Mouse (Mus musculus) kidney, postnatal 14 days (tissue): ENCODE measurements around the gene Adam12.

Source experiments
- DNase-seq: peaks from one replicate; pipeline ENCODE4 v3.0.0; 2022; ENCODE audit warnings: mixed read lengths

Gene Adam12

GRCm38 (mm10) chr7:133990930-133991329, 241.0 kb downstream of the Adam12 start:
- DNase-seq: no peak

GRCm38 (mm10) chr7:133988356-133988755, 243.6 kb downstream of the Adam12 start:
- DNase-seq: peak; percentile 57

GRCm38 (mm10) chr7:133986201-133986600, 245.7 kb downstream of the Adam12 start:
- no peak for DNase-seq

DNA sequence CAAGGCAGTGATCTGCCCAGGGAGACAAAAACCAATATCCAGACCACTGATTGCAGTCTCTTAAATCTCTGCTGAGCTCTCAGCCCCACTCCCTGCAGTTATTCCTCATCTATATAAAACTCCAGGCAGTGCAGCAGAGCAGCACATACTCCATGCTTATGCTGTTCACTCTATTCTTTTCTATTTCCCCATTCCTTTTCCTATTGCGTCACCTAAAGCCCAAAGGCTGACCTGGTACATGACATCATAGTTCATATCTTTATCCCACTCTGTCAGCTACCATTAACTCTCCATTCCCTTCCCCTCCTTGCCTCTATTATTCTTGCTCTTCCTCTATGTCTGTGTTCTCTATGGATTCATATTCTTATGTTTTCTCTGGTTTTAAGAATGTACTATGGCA, 246.3 kb downstream of the Adam12 start:
- DNase-seq: no peak

- no peak for DNase-seq
Observed at GRCm38 (mm10) chr7:133976388-133977122, 255.4 kb downstream of the Adam12 start.

DNA sequence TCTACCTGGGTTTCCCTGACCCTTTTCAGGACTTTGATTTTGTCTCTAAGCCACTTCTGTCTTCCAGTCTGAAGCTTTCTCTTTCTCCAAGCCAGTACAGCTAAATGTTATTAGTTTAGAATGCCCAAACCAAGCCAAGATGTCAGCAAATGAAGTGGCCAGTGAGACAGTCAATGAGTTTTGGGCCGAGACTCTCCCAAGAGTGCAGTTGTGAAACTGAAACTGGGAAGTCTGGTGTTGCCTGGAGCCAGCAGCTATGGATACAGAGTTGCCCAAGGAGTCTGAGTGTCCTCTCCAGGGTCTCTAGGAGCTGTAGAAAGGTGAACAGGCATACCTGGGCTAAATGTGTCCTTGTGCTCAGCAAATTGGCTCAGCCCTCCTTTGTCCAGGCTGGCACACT, 260.9 kb downstream of the Adam12 start:
- no peak for DNase-seq

- DNase-seq: no peak
Observed at GRCm38 (mm10) chr7:133970407-133970806, 261.5 kb downstream of the Adam12 start.

DNA sequence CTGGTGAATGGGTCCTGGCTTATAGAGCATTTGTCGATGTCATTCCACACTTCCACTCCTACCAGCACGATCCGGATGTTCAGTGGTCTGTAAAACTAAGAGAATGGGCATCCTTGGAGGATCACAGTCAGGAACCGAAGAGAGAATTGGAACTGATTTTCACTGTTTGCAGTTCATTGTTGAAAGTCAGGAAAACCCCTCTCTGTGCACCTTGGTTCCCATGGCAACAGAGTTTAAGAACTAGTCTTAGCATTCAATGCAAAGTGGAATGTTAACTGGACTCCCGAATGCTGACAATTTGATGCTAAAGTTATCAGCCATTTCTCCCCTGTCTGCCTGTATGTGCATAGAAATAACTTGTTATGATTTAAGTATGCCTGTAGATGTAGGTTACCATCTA, 264.0 kb downstream of the Adam12 start:
- DNase-seq: no peak

- DNase-seq: no peak
Observed at GRCm38 (mm10) chr7:133963501-133963900, 268.4 kb downstream of the Adam12 start.

DNA sequence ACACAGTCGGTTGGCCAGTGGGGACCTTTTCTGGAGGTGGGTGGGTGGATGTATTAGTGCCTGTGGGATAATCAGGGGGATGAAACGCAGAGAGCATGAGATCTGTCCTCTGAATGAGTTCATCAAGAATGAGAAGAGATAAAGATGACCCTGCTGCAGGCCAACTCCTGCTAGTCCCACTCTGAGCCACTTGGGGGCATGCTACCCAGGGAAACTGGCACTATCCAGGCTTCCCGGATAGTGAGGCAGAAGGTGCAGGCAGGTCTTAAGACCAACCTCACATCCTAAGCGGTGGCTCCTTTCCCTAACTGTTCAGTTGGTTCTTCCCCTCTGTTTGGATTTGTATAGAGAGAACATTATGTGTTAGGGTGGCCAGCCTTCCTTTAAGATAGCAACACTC, 272.7 kb downstream of the Adam12 start:
- DNase-seq: peak; percentile 27

- DNase-seq: no peak
Observed at GRCm38 (mm10) chr7:133957873-133958272, 274.1 kb downstream of the Adam12 start.

GRCm38 (mm10) chr7:133954111-133955091, 277.5 kb downstream of the Adam12 start:
- DNase-seq: peak; percentile 60

GRCm38 (mm10) chr7:133951777-133952545, 280.0 kb downstream of the Adam12 start:
- DNase-seq: no peak

DNA sequence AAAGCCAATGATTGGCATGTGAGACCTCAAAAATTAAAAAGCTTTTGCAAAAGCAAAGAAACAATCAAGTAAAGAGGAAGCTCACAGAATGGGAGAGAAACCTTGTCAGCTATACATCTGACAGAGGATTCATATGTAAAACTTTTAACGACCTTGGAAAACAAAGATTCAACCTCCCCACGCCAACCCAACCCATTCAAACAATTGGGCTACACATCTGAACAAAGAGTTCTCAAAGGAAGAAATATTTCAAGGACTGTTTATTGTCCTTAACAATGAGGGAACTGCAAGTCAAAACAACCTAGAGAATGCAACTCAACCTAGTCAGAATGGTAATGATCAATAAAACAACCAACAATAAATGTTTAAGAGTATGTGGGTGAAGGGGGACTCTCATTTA, 284.6 kb downstream of the Adam12 start:
- no peak for DNase-seq

DNA sequence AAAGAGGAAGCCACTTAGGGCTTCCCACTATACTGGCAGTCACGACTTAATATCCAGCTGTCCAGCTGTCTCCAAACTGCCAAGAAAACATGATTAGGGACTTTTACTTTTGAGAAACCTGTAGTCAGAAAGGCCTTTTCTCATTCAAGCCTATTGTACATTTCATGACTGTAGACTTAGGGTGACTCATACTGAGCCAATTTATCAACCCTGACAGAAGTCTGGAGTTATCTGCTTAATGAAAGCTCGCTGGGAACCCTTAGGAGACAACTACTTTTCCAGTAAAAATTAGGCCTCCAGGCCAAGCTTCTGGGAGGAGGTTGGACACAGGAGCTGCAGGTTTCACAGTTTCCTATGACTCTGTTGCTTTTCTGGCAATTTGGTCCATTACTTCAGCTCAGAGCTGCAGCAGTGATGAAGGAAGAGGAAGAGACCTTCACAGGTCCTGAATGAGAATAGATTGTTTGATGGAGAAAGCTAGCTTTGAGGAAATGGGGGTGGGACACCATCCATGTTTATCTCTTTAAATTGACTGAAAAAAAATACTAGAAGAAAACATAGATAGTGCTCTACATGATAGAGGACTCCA, 285.1 kb downstream of the Adam12 start:
- DNase-seq: no peak

DNA sequence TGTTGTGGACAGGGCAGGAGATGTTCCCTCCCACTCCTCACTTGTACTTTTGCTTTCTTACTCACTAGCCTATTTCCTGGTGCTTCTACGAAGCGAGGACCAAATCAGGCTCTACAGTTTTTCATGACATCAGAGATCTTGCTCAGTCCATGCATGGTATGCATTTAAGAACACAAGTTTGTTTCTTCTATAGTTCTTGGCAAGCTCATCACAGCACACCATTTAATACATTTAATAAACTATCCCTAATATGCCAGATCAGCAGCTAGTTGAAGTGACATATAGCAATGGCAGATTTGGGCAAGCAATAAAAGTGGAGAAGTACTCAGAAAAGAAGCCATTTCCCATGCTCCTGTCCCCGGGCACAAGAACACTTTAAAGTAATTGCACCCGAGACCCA, 285.8 kb downstream of the Adam12 start:
- no peak for DNase-seq

GRCm38 (mm10) chr7:133940405-133940804, 291.5 kb downstream of the Adam12 start:
- no peak for DNase-seq

GRCm38 (mm10) chr7:133937473-133937872, 294.5 kb downstream of the Adam12 start:
- no peak for DNase-seq

DNA sequence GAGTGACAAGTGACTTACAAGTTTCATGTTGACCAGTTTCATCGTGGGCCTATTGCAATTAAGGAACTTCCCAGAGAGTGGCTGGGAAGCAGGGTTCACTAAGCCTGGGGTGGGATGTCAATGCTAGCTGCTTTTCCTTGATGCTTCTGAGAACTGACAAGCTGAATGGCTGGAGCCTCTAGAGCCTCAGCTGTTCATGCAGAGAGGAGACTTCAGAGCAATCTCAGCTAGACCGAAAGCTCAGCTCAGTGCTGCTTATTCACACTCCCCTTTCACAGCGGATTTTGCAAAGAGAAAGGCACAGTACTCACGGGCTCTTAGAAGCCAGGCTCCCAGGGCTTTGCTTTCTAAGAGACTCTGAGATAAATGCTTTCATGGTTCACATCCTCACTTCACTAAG, 295.6 kb downstream of the Adam12 start:
- no peak for DNase-seq

GRCm38 (mm10) chr7:133933378-133933777, 298.6 kb downstream of the Adam12 start:
- no peak for DNase-seq

DNA sequence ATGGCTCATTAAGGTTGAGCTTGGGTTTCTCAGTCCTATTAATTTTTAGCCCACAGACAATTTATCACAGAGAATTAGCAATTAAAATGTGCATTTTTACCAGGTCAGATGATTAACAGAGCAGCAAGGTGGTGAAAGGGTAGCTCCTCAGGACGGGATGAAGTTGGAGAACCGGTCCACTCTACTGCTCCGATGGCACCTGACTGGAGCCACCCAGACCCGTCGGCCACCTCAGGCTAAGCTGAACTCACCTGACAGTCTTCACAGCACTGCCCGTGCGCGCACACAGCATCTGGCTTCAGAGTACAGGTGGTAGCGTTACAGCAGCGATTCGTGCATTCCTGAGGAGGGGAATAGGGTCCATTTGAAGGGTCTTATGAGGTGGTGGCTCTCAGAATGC, 300.5 kb downstream of the Adam12 start:
- DNase-seq: peak; percentile 46

GRCm38 (mm10) chr7:133928981-133929380, 303.0 kb downstream of the Adam12 start:
- no peak for DNase-seq

DNA sequence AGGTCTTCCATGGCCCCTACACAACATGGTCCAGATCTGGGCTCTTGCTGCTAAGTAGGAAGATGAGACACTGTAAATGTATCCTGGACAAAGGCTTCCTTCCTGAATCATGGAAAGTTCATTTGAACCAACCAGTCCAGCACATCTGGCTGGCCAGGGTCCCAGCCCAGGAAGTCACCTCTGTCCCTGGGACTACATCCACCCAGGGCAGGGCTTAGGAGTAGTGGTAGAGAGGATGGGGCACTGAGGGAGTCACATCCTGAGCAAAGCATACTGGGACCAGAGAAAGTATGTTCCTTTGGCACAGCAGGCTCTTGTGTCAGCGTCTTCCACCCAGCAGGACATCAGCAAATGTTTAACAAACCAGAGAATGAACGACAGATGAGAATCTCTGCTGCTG, 306.2 kb downstream of the Adam12 start:
- DNase-seq: no peak
